Mouse (Mus musculus) kidney, adult 2 months (tissue): ENCODE measurements around the gene Cygb.

Source experiments
- CTCF ChIP-seq: fragments of 200-500 bp; conservative IDR thresholded peaks from 2 replicates; pipeline ENCODE4 v1.5.1; 2011; ENCODE audit warnings: low read depth, mild to moderate bottlenecking, control low read depth, low read length, moderate library complexity, mixed read lengths; ENCODE audit not compliant: insufficient read depth, insufficient read length
- POLR2A ChIP-seq: fragments of 200-500 bp; IDR thresholded peaks from one replicate; pipeline ENCODE4 v1.6.1; 2011; ENCODE audit warnings: low read depth, low read length, control low read depth

DNA sequence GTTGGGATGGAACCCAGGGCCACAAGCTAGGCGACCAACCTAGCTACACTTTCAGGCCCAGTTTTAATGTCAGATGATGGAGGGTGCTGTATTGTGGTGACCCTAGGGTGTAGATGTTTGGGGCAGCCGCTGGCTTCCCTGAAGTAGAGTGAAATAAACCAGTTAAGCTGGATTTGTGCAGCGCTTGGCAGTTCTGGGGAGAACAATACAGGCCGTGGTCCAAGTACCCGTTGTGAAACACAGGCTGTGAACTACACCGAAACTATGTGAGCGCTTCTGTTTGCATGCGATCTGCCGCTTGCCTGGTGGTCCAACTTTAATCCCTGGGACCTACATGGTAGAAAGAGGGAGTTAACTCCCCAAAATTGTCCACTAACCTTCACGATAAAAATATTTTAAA, 21.2 kb downstream of the Cygb start:
- TF ChIP-seq POLR2A: no peak
- TF ChIP-seq CTCF: no peak
